Mouse (Mus musculus): Measurements from ENCODE around the gene Pms2. TPM values are rescaled to one million over a fixed set of nuclear protein-coding genes. Genes with fewer than 3 reads are reported as not detected.
A peak's percentile ranks its signal among the peaks of the same experiment; 100 is the strongest.

Pms2 gene
- polyA plus RNA-seq, 1 experiment from 2014 or later, result 16.7 TPM

GRCm38 (mm10) chr5:143930656-143931055, 20.9 kb downstream of the Pms2 start:
- H3K9me3 ChIP-seq (replicated peaks; ENCODE audit: low read length), result no peaks in the 10 kb centered on the region
- ATAC-seq (replicated peaks; ENCODE audit: low FRiP score, low read depth) (no peak), DNase-seq (ENCODE audit: low spot score) (no peak)
- H3K27me3 ChIP-seq (ENCODE audit: insufficient read depth, low read length), result no peaks in the 10 kb centered on the region
- no peak overlapping the region for H3K4me2 ChIP-seq (ENCODE audit: low read length)
- TF ChIP-seq CTCF (IDR thresholded peaks at IDR 0.05; ENCODE audit: low read depth), result no peak
- peaks cover 35% of the 10 kb centered on the region for H3K36me3 ChIP-seq (ENCODE audit: insufficient read depth, low read length)
- H3K4me1 ChIP-seq (replicated peaks; ENCODE audit: insufficient read depth, low read length), result no peaks in the 10 kb centered on the region
- WGBS, result 96% methylated on average over 12 of the region's 12 CpGs
- no peak overlapping the region for H3K27ac ChIP-seq
- no peak overlapping the region for H3K9ac ChIP-seq (ENCODE audit: low read depth, low read length)
- no peak overlapping the region for H3K4me3 ChIP-seq (replicated peaks; ENCODE audit: low read depth, low read length)

DNA sequence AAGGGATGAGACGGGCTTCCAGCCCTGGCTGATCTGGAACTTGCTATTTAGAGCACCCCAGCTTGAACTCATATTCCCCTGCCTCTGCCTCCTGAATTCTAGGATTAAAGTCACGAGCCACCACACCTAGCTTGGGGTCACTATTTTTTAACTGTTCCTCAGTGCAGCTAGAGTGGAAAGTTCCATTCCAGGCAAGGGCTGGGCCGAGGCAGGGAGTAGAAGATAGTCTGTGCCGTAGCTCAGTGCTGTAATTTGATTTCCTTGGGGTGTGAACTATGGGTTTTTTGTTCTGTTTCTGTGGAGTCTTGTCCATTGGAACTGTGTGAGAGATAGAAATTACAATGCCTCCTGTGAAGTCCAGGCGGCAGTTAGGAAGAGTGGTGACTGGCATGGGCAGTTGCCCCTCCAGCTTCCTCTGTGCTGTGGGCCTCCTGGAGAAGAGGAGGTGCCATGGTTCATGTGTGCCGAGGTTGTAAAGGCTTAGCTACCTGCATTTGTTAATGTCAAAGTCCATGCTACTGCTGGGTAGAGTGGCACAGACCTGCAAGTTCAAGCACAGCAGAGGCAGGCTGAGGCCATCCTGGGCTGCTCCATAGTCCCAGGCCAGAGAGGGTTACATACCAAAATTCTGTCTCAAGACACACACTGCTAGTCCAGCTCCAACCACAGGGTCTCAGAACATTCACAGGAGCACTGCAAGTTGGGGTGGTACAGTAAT, 22.3 kb downstream of the Pms2 start:
- no peak for DNase-seq (ENCODE audit: low spot score)
- H3K27ac ChIP-seq, result no peak overlapping the region
- 87% methylated on average over 6 of the region's 6 CpGs for WGBS
- TF ChIP-seq CTCF (IDR thresholded peaks at IDR 0.05; ENCODE audit: low read depth), result no peak
- no peaks in the 10 kb centered on the region for H3K9me3 ChIP-seq (replicated peaks; ENCODE audit: low read length)
- H3K4me3 ChIP-seq (replicated peaks; ENCODE audit: low read depth, low read length), result no peak overlapping the region
- H3K4me1 ChIP-seq (replicated peaks; ENCODE audit: insufficient read depth, low read length), result no peaks in the 10 kb centered on the region
- no peaks in the 10 kb centered on the region for H3K27me3 ChIP-seq (ENCODE audit: insufficient read depth, low read length)
- H3K36me3 ChIP-seq (ENCODE audit: insufficient read depth, low read length), result peaks cover 28% of the 10 kb centered on the region
- H3K4me2 ChIP-seq (ENCODE audit: low read length), result no peak overlapping the region
- H3K9ac ChIP-seq (ENCODE audit: low read depth, low read length), result no peak overlapping the region
- no peak for ATAC-seq (replicated peaks; ENCODE audit: low FRiP score, low read depth)

DNA sequence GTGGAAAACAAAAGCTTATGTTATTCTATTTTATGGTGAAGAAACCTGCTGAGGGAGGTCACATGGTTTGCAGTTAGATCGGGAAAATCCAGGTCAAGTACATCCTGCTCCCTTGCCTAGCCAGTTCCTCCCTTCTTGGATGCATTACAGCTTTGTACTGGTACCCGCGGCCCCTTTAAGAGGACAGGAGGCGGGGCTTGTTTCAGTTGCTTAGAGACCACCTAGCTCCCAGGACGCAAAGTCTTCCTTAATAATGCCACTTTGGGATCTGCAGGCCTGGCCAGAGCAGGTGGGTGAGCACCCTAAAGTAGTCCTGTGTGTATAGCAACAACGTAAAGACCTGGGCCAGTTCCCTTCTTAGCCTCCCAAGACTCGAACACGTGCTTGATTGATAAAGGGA, 23.1 kb downstream of the Pms2 start, which contains the start of gene Rsph10b:
Gene Rsph10b, plus strand, starts transcription at position 205 of the 400 bp plus-strand sequence.
- H3K27me3 ChIP-seq (ENCODE audit: insufficient read depth, low read length), result no peaks in the 10 kb centered on the region
- H3K36me3 ChIP-seq (ENCODE audit: insufficient read depth, low read length), result peaks cover 28% of the 10 kb centered on the region
- H3K27ac ChIP-seq, result no peak within 1 kb of the TSS
- no peaks in the 10 kb centered on the region for H3K9me3 ChIP-seq (replicated peaks; ENCODE audit: low read length)
- WGBS, result 19% methylated on average over 8 of the region's 8 CpGs
- no peaks in the 10 kb centered on the region for H3K4me1 ChIP-seq (replicated peaks; ENCODE audit: insufficient read depth, low read length)
- peak; percentile 47 for DNase-seq (ENCODE audit: low spot score)
- H3K4me2 ChIP-seq (ENCODE audit: low read length), result no peak within 1 kb of the TSS
- no peak within 1 kb of the TSS for H3K4me3 ChIP-seq (replicated peaks; ENCODE audit: low read depth, low read length)
- H3K9ac ChIP-seq (ENCODE audit: low read depth, low read length), result no peak within 1 kb of the TSS
- no peak for ATAC-seq (replicated peaks; ENCODE audit: low FRiP score, low read depth)
- TF ChIP-seq CTCF (IDR thresholded peaks at IDR 0.05; ENCODE audit: low read depth), result no peak

DNA sequence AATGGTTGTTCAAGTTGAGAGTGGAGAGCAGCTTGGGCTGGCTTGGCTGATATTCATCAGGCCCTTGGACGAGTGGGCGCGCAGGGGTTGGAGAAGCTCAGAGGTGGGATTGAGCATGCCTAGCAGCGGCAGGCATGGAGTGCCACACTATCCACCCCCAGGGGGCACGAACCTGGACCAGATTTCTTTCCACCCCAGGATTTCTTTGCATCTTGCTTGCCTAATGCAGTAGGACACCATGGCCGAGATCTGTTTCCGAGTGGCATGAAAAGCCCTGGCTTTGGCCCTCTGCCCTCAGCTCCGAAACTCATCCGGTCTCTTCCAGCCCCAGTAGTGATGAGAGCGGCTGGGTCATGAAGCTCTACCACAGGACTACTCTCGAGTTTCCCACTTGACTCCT, 23.6 kb downstream of the Pms2 start:
- WGBS, result 89% methylated on average over 11 of the region's 11 CpGs
- no peak overlapping the region for H3K27ac ChIP-seq
- no peak overlapping the region for H3K4me2 ChIP-seq (ENCODE audit: low read length)
- DNase-seq (ENCODE audit: low spot score) (no peak), ATAC-seq (replicated peaks; ENCODE audit: low FRiP score, low read depth) (no peak)
- H3K9ac ChIP-seq (ENCODE audit: low read depth, low read length), result no peak overlapping the region
- H3K9me3 ChIP-seq (replicated peaks; ENCODE audit: low read length), result no peaks in the 10 kb centered on the region
- H3K4me3 ChIP-seq (replicated peaks; ENCODE audit: low read depth, low read length), result no peak overlapping the region
- H3K36me3 ChIP-seq (ENCODE audit: insufficient read depth, low read length), result peaks cover 23% of the 10 kb centered on the region
- no peak for TF ChIP-seq CTCF (IDR thresholded peaks at IDR 0.05; ENCODE audit: low read depth)
- H3K27me3 ChIP-seq (ENCODE audit: insufficient read depth, low read length), result no peaks in the 10 kb centered on the region
- H3K4me1 ChIP-seq (replicated peaks; ENCODE audit: insufficient read depth, low read length), result no peaks in the 10 kb centered on the region

GRCm38 (mm10) chr5:143933875-143934274, 24.1 kb downstream of the Pms2 start:
- WGBS, result 84% methylated on average over 1 of the region's 1 CpGs
- peak; percentile 40; the same call in 1 of the 2 replicates for TF ChIP-seq CTCF (IDR thresholded peaks at IDR 0.05; ENCODE audit: low read depth)
- Histone ChIP-seq H3K4me1 (replicated peaks; ENCODE audit: insufficient read depth, low read length) (no peaks in the 10 kb centered on the region), H3K36me3 (ENCODE audit: insufficient read depth, low read length) (peaks cover 18% of the 10 kb centered on the region; the same call in 1 of the 2 replicates), H3K27ac (no peak overlapping the region), H3K27me3 (ENCODE audit: insufficient read depth, low read length) (no peaks in the 10 kb centered on the region), H3K9ac (ENCODE audit: low read depth, low read length) (no peak overlapping the region), H3K4me3 (replicated peaks; ENCODE audit: low read depth, low read length) (no peak overlapping the region), H3K9me3 (replicated peaks; ENCODE audit: low read length) (no peaks in the 10 kb centered on the region), H3K4me2 (ENCODE audit: low read length) (no peak overlapping the region)
- DNase-seq (ENCODE audit: low spot score), result no peak
- ATAC-seq (replicated peaks; ENCODE audit: low FRiP score, low read depth), result no peak

GRCm38 (mm10) chr5:143936156-143936555, 26.4 kb downstream of the Pms2 start:
- ATAC-seq (replicated peaks; ENCODE audit: low FRiP score, low read depth), result no peak
- TF ChIP-seq CTCF (IDR thresholded peaks at IDR 0.05; ENCODE audit: low read depth), result no peak
- H3K9ac ChIP-seq (ENCODE audit: low read depth, low read length), result no peak overlapping the region
- H3K4me1 ChIP-seq (replicated peaks; ENCODE audit: insufficient read depth, low read length), result no peaks in the 10 kb centered on the region
- H3K36me3 ChIP-seq (ENCODE audit: insufficient read depth, low read length), result 0 out of 2 replicates have a peak, but pooled peaks cover 9% of the 10 kb centered on the region
- 88% methylated on average over 9 of the region's 9 CpGs for WGBS
- H3K4me2 ChIP-seq (ENCODE audit: low read length), result no peak overlapping the region
- H3K27me3 ChIP-seq (ENCODE audit: insufficient read depth, low read length), result no peaks in the 10 kb centered on the region
- no peak for DNase-seq (ENCODE audit: low spot score)
- no peaks in the 10 kb centered on the region for H3K9me3 ChIP-seq (replicated peaks; ENCODE audit: low read length)
- H3K27ac ChIP-seq, result no peak overlapping the region
- no peak overlapping the region for H3K4me3 ChIP-seq (replicated peaks; ENCODE audit: low read depth, low read length)
